7 mouse cellular contexts compared by ENCODE assay signal in the genomic region with DNA sequence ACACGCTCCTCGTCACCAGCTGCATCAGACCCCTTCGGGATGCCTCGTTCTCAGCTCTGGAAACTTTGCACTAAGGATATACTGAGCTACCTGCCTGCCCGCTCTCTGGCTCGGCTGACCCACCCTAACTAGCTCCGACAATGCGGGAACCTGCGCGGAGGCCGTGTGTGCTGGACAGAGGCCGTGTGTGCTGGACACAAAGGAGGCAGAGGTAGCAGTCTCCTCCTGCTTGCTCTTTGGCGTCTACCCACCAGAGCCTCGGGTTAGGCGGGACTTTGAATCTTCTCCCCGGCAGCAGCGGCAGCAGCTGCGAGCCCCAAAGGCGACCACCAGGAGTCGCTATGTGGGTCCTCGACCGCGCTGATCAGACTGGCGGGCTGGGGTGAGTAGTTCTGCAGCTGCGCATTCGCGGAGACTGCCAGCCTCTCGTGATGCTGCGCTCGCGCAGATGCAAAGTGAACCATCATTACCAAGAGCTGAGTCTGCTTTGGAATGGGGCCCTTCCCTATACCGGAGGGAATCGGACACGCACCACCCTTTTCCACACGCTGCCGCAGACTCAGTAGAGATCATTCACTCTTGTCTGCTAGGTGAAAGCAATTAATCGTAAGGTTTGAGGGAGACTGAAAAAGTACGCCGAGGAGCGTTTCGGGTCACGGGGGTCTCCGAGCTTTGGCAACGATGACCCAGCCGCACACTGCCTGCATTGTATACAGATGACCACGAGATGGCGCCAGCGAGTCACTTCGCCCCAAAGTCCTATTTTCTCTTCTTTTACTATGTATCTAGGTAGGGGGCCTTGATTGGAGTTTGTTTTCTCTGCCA. TPM values are rescaled to one million over a fixed set of nuclear protein-coding genes. Genes with fewer than 3 reads are reported as not detected.
DNase-seq lines count a peak whose midpoint lies in the region; ATAC-seq and TF ChIP-seq lines count a peak whose summit lies in the region.

No protein-coding gene starts in this region.

- whole genome bisulfite sequencing in embryonic facial prominence, embryonic 10.5 days: under 1% methylated on average over 49 of the region's 49 CpGs
- WGBS in intestine, postnatal 0 days: under 1% methylated on average over 49 of the region's 49 CpGs
- under 1% methylated on average over 49 of the region's 49 CpGs for WGBS in midbrain, embryonic 11.5 days

- intact Hi-C loops in left cerebral cortex, postnatal 4 days (cut with DNase I): no loop called here

- DNase-seq in adrenal gland, postnatal 14 days: peak; percentile 96
- peak; percentile 96 for DNase-seq in embryonic facial prominence, embryonic 10.5 days (ENCODE audit: low spot score)
- peak; percentile 95 for DNase-seq in left cerebral cortex, postnatal 4 days
- DNase-seq in midbrain, embryonic 11.5 days (ENCODE audit: low spot score, missing footprints): peak; percentile 99
- DNase-seq in skeletal muscle tissue, adult 2 months (ENCODE audit: low read depth, low spot score): peak; percentile 89

- H3K4me2 ChIP-seq in intestine, postnatal 0 days (replicated peaks; ENCODE audit: low read depth): peak overlapping the region; percentile 87
- H3K4me2 ChIP-seq in midbrain, embryonic 11.5 days: peak overlapping the region; percentile 68

- no peaks in the 10 kb centered on the region for H3K9me3 ChIP-seq in embryonic facial prominence, embryonic 10.5 days
- no peaks in the 10 kb centered on the region for H3K9me3 ChIP-seq in intestine, postnatal 0 days (ENCODE audit: control insufficient read depth)
- H3K9me3 ChIP-seq in midbrain, embryonic 11.5 days (ENCODE audit: control insufficient read depth, low read length): no peaks in the 10 kb centered on the region

- peak; percentile 92 for ATAC-seq in granulocyte monocyte progenitor cell, adult 5-6 weeks (replicated peaks; ENCODE audit: poor library complexity, severe bottlenecking)
- peak; percentile 84 for ATAC-seq in intestine, postnatal 0 days
- peak; percentile 96 for ATAC-seq in midbrain, embryonic 11.5 days (ENCODE audit: low FRiP score)

- H3K36me3 ChIP-seq in embryonic facial prominence, embryonic 10.5 days (replicated peaks): no peaks in the 10 kb centered on the region
- H3K36me3 ChIP-seq in intestine, postnatal 0 days (ENCODE audit: control insufficient read depth, insufficient read depth): no peaks in the 10 kb centered on the region
- no peaks in the 10 kb centered on the region for H3K36me3 ChIP-seq in midbrain, embryonic 11.5 days (ENCODE audit: control insufficient read depth, insufficient read depth, low read length)

- peak; percentile 82 for TF ChIP-seq CTCF in intestine, postnatal 0 days (IDR thresholded peaks at IDR 0.05; ENCODE audit: low read depth)

- peaks cover 28% of the 10 kb centered on the region for H3K27me3 ChIP-seq in embryonic facial prominence, embryonic 10.5 days (replicated peaks; ENCODE audit: low read depth, poor library complexity, severe bottlenecking)
- H3K27me3 ChIP-seq in intestine, postnatal 0 days (replicated peaks; ENCODE audit: control insufficient read depth, insufficient read depth, low read length): no peaks in the 10 kb centered on the region
- H3K27me3 ChIP-seq in midbrain, embryonic 11.5 days (ENCODE audit: control insufficient read depth, insufficient read depth, low read length): no peaks in the 10 kb centered on the region; the same call in 1 of the 2 replicates

- peak overlapping the region; percentile 89 for H3K27ac ChIP-seq in embryonic facial prominence, embryonic 10.5 days (replicated peaks)
- peak overlapping the region; percentile 70 for H3K27ac ChIP-seq in intestine, postnatal 0 days (ENCODE audit: low read depth, low read length)
- H3K27ac ChIP-seq in midbrain, embryonic 11.5 days (ENCODE audit: low read depth, low read length): peak overlapping the region; percentile 63

- H3K4me1 ChIP-seq in embryonic facial prominence, embryonic 10.5 days: peaks cover 17% of the 10 kb centered on the region
- H3K4me1 ChIP-seq in intestine, postnatal 0 days (replicated peaks; ENCODE audit: control insufficient read depth, insufficient read depth, low read length): no peaks in the 10 kb centered on the region
- H3K4me1 ChIP-seq in midbrain, embryonic 11.5 days (ENCODE audit: control insufficient read depth, insufficient read depth, low read length): peaks cover 2% of the 10 kb centered on the region

- H3K4me3 ChIP-seq in embryonic facial prominence, embryonic 10.5 days: peak overlapping the region; percentile 66
- H3K4me3 ChIP-seq in intestine, postnatal 0 days (ENCODE audit: low read depth, low read length): peak overlapping the region; percentile 51
- peak overlapping the region; percentile 36 for H3K4me3 ChIP-seq in midbrain, embryonic 11.5 days (ENCODE audit: low read depth, low read length)

- peak overlapping the region; percentile 34; the same call in 1 of the 2 replicates for H3K9ac ChIP-seq in intestine, postnatal 0 days (ENCODE audit: low read depth, low read length)
- peak overlapping the region; percentile 63 for H3K9ac ChIP-seq in midbrain, embryonic 11.5 days (ENCODE audit: low read length)

RNA-seq across cellular contexts. Expression of a gene that starts 8.5 kb away (rescaled TPM):
- total RNA-seq in adrenal gland, postnatal 14 days (2021): 370 and 432 TPM in 2 replicates
- polyA plus RNA-seq in embryonic facial prominence, embryonic 10.5 days (2016; fragmentation: Nextera tagmentation; extraction: Ambion mirVana): 5.8 and 11.3 TPM in 2 replicates
- 530 and 902 TPM in 2 replicates for total RNA-seq in granulocyte monocyte progenitor cell, adult 5-6 weeks (2014; fragmentation: Nextera tagmentation)
- total RNA-seq in granulocyte monocyte progenitor cell, adult 5-6 weeks (2017): 6,305 and 6,740 TPM in 2 replicates
- polyA plus RNA-seq in intestine, postnatal 0 days (2015; fragmentation: Nextera tagmentation; extraction: Ambion mirVana): 2.3 and 3.9 TPM in 2 replicates
- 100 to 1,000 TPM; 306 to 312 TPM for total RNA-seq in left cerebral cortex, postnatal 4 days (2021)
- 18.3 and 26.8 TPM in 2 replicates for polyA plus RNA-seq in midbrain, embryonic 11.5 days (2014; fragmentation: Nextera tagmentation; extraction: Ambion mirVana)

RNA-seq across cellular contexts. Expression of a gene that starts 9.6 kb away (rescaled TPM):
- 357 and 406 TPM in 2 replicates for total RNA-seq in adrenal gland, postnatal 14 days (2021)
- 44.4 and 48.2 TPM in 2 replicates for polyA plus RNA-seq in embryonic facial prominence, embryonic 10.5 days (2016; fragmentation: Nextera tagmentation; extraction: Ambion mirVana)
- 61.4 and 193 TPM in 2 replicates for total RNA-seq in granulocyte monocyte progenitor cell, adult 5-6 weeks (2014; fragmentation: Nextera tagmentation)
- total RNA-seq in granulocyte monocyte progenitor cell, adult 5-6 weeks (2017): 408 and 566 TPM in 2 replicates
- polyA plus RNA-seq in intestine, postnatal 0 days (2015; fragmentation: Nextera tagmentation; extraction: Ambion mirVana): 13.3 and 19.9 TPM in 2 replicates
- total RNA-seq in left cerebral cortex, postnatal 4 days (2021): 100 to 1,000 TPM; 250 to 268 TPM
- polyA plus RNA-seq in midbrain, embryonic 11.5 days (2014; fragmentation: Nextera tagmentation; extraction: Ambion mirVana): 94.4 and 97.1 TPM in 2 replicates

RNA-seq across cellular contexts. Expression of a gene that starts 14.9 kb away (rescaled TPM):
- 54.1 and 56.9 TPM in 2 replicates for total RNA-seq in adrenal gland, postnatal 14 days (2021)
- 12.8 TPM in 2 replicates for polyA plus RNA-seq in embryonic facial prominence, embryonic 10.5 days (2016; fragmentation: Nextera tagmentation; extraction: Ambion mirVana)
- total RNA-seq in granulocyte monocyte progenitor cell, adult 5-6 weeks (2014; fragmentation: Nextera tagmentation): 26.9 and 57.4 TPM in 2 replicates
- total RNA-seq in granulocyte monocyte progenitor cell, adult 5-6 weeks (2017): 89.6 and 103 TPM in 2 replicates
- polyA plus RNA-seq in intestine, postnatal 0 days (2015; fragmentation: Nextera tagmentation; extraction: Ambion mirVana): 2.1 and 4.7 TPM in 2 replicates
- total RNA-seq in left cerebral cortex, postnatal 4 days (2021): 10 to 100 TPM; 53.4 to 58.8 TPM
- 5.0 and 5.4 TPM in 2 replicates for polyA plus RNA-seq in midbrain, embryonic 11.5 days (2014; fragmentation: Nextera tagmentation; extraction: Ambion mirVana)

RNA-seq across cellular contexts. Expression of a gene that starts 15.8 kb away (rescaled TPM):
- total RNA-seq in adrenal gland, postnatal 14 days (2021): 0.56 and 1.3 TPM in 2 replicates
- 1.0 and 1.3 TPM in 2 replicates for polyA plus RNA-seq in embryonic facial prominence, embryonic 10.5 days (2016; fragmentation: Nextera tagmentation; extraction: Ambion mirVana)
- total RNA-seq in granulocyte monocyte progenitor cell, adult 5-6 weeks (2014; fragmentation: Nextera tagmentation): not detected in 2 replicates
- 0.04 and 4.6 TPM in 2 replicates for total RNA-seq in granulocyte monocyte progenitor cell, adult 5-6 weeks (2017)
- polyA plus RNA-seq in intestine, postnatal 0 days (2015; fragmentation: Nextera tagmentation; extraction: Ambion mirVana): 2.7 TPM in 2 replicates
- total RNA-seq in left cerebral cortex, postnatal 4 days (2021): 1 to 10 TPM in 1 of 2 experiments, under 1 TPM in 1; 0.52 to 1.2 TPM
- 1.7 and 2.1 TPM in 2 replicates for polyA plus RNA-seq in midbrain, embryonic 11.5 days (2014; fragmentation: Nextera tagmentation; extraction: Ambion mirVana)

RNA-seq across cellular contexts. Expression of a gene that starts 31.5 kb away (rescaled TPM):
- 3.1 and 3.8 TPM in 2 replicates for total RNA-seq in adrenal gland, postnatal 14 days (2021)
- 0.52 and 0.81 TPM in 2 replicates for polyA plus RNA-seq in embryonic facial prominence, embryonic 10.5 days (2016; fragmentation: Nextera tagmentation; extraction: Ambion mirVana)
- 2.6 TPM in 1 of 2 replicates, not detected in the other for total RNA-seq in granulocyte monocyte progenitor cell, adult 5-6 weeks (2014; fragmentation: Nextera tagmentation)
- 3.9 TPM in 1 of 2 replicates, not detected in the other for total RNA-seq in granulocyte monocyte progenitor cell, adult 5-6 weeks (2017)
- polyA plus RNA-seq in intestine, postnatal 0 days (2015; fragmentation: Nextera tagmentation; extraction: Ambion mirVana): 0.42 and 1.1 TPM in 2 replicates
- under 1 TPM in 1 of 2 experiments, not detected in 1; 0.90 TPM for total RNA-seq in left cerebral cortex, postnatal 4 days (2021)
- 1.1 and 2.7 TPM in 2 replicates for polyA plus RNA-seq in midbrain, embryonic 11.5 days (2014; fragmentation: Nextera tagmentation; extraction: Ambion mirVana)

Comparison
In these comparisons a context has a peak if more than half of its experiments do, and no peak if none do; other contexts are left out.
1. Peak in every context shown above with its lines: DNase-seq, ATAC-seq, H3K4me3 ChIP-seq and H3K27ac ChIP-seq.